Mouse (Mus musculus): ENCODE measurements around the gene Gcnt2. TPM values are rescaled to one million over a fixed set of nuclear protein-coding genes. Genes with fewer than 3 reads are reported as not detected.

The Gcnt2 gene
- polyA plus RNA-seq, 1 experiment from 2014 or later = 5.1 TPM

DNA sequence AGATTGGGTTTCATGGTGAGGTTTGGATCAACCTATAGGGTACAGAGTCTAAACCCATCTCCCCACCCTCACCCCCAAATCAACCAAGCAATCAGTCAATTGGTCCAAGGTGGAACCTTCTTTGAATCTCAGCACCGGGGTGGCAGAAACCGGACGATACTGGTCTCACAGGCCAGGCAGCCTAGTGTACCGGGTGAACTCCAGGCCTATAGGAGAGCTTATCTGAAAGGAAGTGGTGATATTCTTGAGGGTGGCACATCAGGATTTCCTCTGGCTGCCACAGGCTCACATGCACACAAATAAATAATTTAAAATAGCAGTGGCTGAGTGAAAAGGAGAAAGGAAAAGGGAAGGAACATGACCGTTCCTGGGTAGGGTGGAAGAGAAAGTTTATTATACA lies 84.4 kb downstream of the Gcnt2 start:
- Histone ChIP-seq H3K4me2 (ENCODE audit: low read length) (no peak overlapping the region), H3K4me3 (replicated peaks; ENCODE audit: low read length) (no peak overlapping the region), H3K9me3 (ENCODE audit: control insufficient read depth, low read length) (no peaks in the 10 kb centered on the region), H3K4me1 (replicated peaks; ENCODE audit: control insufficient read depth, insufficient read depth, low read length) (peaks cover 7% of the 10 kb centered on the region), H3K36me3 (ENCODE audit: control insufficient read depth, insufficient read depth) (no peaks in the 10 kb centered on the region), H3K27ac (ENCODE audit: low read length) (no peak overlapping the region), H3K27me3 (replicated peaks; ENCODE audit: control insufficient read depth, insufficient read depth, low read length) (no peaks in the 10 kb centered on the region), H3K9ac (replicated peaks; ENCODE audit: low read depth, low read length) (no peak overlapping the region)
- no peak for ATAC-seq
- 69% methylated on average over 5 of the region's 5 CpGs for WGBS

DNA sequence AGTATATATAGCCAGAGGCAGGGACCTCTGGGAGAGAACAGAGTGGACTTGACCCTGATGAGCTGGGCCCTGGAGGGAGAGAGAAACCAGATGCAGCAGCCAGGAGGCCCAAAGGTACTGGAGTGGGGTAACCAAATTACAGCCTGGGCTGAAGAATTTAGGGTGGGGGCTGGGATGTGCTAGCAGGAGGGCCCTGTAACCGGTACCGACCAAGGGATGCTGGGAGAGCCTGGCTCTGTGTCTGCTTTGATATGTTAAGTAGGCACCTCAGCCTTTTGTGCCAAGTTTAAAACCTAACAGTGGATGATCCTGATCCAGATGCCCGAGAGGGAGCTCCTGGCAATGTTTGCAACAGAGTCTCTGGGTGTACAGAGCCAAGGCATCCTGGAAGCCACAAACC lies 84.8 kb downstream of the Gcnt2 start:
- Histone ChIP-seq H3K4me1 (replicated peaks; ENCODE audit: control insufficient read depth, insufficient read depth, low read length) (peaks cover 4% of the 10 kb centered on the region), H3K9me3 (ENCODE audit: control insufficient read depth, low read length) (no peaks in the 10 kb centered on the region), H3K27me3 (replicated peaks; ENCODE audit: control insufficient read depth, insufficient read depth, low read length) (no peaks in the 10 kb centered on the region), H3K4me3 (replicated peaks; ENCODE audit: low read length) (no peak overlapping the region), H3K36me3 (ENCODE audit: control insufficient read depth, insufficient read depth) (no peaks in the 10 kb centered on the region), H3K4me2 (ENCODE audit: low read length) (no peak overlapping the region), H3K9ac (replicated peaks; ENCODE audit: low read depth, low read length) (no peak overlapping the region), H3K27ac (ENCODE audit: low read length) (no peak overlapping the region)
- no peak for ATAC-seq
- 6% methylated on average over 3 of the region's 3 CpGs for WGBS

DNA sequence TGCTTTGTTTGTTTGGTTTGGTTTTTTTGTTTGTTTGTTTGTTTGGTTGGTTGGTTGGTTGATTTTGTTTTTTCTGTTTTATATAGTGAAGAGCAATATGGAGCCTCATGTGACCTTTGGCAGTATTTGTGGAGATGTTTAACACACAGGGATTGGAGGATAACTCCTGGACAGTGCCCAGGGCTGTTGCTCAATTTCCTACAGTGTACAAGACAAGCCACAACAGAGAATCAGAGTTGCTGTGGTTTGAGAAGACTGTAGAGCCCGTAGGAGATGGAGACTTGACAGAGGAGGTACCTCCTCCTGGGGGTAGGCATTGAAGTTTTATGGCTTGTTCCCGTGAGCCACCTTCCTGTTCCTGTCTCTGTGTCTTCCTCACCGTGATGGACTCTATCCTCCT lies 87.0 kb downstream of the Gcnt2 start:
- WGBS = 82% methylated on average over 3 of the region's 3 CpGs
- H3K9ac ChIP-seq (replicated peaks; ENCODE audit: low read depth, low read length) = no peak overlapping the region
- ATAC-seq = no peak

GRCm38 (mm10) chr13:40947538-40948205 lies 88.1 kb downstream of the Gcnt2 start:
- WGBS = 71% methylated on average over 7 of the region's 7 CpGs
- no peaks in the 10 kb centered on the region for H3K9me3 ChIP-seq (ENCODE audit: control insufficient read depth, low read length)
- no peak overlapping the region for H3K4me2 ChIP-seq (ENCODE audit: low read length)
- H3K4me3 ChIP-seq (replicated peaks; ENCODE audit: low read length) = no peak overlapping the region
- H3K36me3 ChIP-seq (ENCODE audit: control insufficient read depth, insufficient read depth) = no peaks in the 10 kb centered on the region
- ATAC-seq = no peak
- no peak overlapping the region for H3K27ac ChIP-seq (ENCODE audit: low read length)
- H3K9ac ChIP-seq (replicated peaks; ENCODE audit: low read depth, low read length) = no peak overlapping the region
- peaks cover 4% of the 10 kb centered on the region for H3K4me1 ChIP-seq (replicated peaks; ENCODE audit: control insufficient read depth, insufficient read depth, low read length)
- H3K27me3 ChIP-seq (replicated peaks; ENCODE audit: control insufficient read depth, insufficient read depth, low read length) = no peaks in the 10 kb centered on the region

More for the DNA sequence above, 87.0 kb downstream of the Gcnt2 start:
- Histone ChIP-seq H3K27ac (ENCODE audit: low read length) (no peak overlapping the region), H3K27me3 (replicated peaks; ENCODE audit: control insufficient read depth, insufficient read depth, low read length) (no peaks in the 10 kb centered on the region), H3K9me3 (ENCODE audit: control insufficient read depth, low read length) (no peaks in the 10 kb centered on the region), H3K36me3 (ENCODE audit: control insufficient read depth, insufficient read depth) (no peaks in the 10 kb centered on the region), H3K4me1 (replicated peaks; ENCODE audit: control insufficient read depth, insufficient read depth, low read length) (peaks cover 4% of the 10 kb centered on the region), H3K4me3 (replicated peaks; ENCODE audit: low read length) (no peak overlapping the region), H3K4me2 (ENCODE audit: low read length) (no peak overlapping the region)

DNA sequence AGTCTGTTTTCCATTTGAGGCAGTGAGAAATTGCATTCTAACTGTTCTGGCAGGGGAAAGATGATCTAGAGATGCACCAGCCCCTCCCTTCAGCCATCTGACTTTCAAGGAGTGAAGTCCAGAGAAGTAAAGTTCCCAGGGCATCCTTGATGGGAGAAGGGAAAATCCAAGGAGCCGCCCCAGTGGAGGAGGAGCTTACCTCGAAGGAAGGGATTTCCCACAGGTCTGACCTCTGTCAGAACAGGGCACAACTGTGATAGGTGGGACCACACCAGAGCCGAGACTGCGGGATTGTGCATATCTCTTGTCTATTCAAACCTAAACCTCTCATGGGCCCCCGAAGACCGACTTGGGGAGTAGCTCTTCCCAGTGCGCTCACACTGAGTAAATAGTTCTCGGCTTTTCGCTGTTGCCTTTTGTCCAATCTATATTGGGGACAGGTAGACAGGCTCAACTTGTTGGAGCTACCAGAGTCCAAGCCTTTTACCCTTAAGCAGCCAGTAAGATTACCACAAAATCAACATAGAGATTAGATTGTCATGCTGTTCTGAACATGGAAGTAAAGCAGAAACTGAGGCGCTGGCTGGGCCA lies 91.9 kb downstream of the Gcnt2 start:
- Histone ChIP-seq H3K27me3 (replicated peaks; ENCODE audit: control insufficient read depth, insufficient read depth, low read length) (no peaks in the 10 kb centered on the region), H3K9ac (replicated peaks; ENCODE audit: low read depth, low read length) (no peak overlapping the region), H3K4me2 (ENCODE audit: low read length) (no peak overlapping the region), H3K4me3 (replicated peaks; ENCODE audit: low read length) (no peak overlapping the region), H3K4me1 (replicated peaks; ENCODE audit: control insufficient read depth, insufficient read depth, low read length) (no peaks in the 10 kb centered on the region; the same call in 1 of the 2 replicates), H3K9me3 (ENCODE audit: control insufficient read depth, low read length) (no peaks in the 10 kb centered on the region), H3K36me3 (ENCODE audit: control insufficient read depth, insufficient read depth) (no peaks in the 10 kb centered on the region), H3K27ac (ENCODE audit: low read length) (no peak overlapping the region)
- ATAC-seq = no peak
- WGBS = 82% methylated on average over 10 of the region's 10 CpGs

DNA sequence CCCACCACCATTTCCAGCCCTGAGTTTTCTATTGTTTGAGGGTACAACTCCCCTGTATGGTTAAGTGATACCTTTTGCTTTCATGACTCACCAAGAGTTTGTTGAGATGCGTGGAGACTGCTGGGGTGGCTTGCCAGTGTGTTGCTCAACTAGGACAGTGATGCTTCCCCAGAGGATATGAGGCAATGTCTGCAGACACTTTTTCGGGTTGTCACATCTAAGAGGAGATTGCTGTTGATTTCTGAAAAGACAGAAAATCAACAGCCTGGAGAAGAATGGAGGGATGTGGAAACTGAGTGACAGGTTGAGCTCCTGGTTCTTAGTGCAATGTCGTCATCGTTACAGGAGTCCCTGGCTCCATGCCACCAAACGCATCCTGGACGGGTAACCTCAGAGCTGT lies 93.7 kb downstream of the Gcnt2 start:
- ATAC-seq = no peak
- H3K4me1 ChIP-seq (replicated peaks; ENCODE audit: control insufficient read depth, insufficient read depth, low read length) = no peaks in the 10 kb centered on the region
- H3K9me3 ChIP-seq (ENCODE audit: control insufficient read depth, low read length) = no peaks in the 10 kb centered on the region
- H3K4me2 ChIP-seq (ENCODE audit: low read length) = no peak overlapping the region
- no peaks in the 10 kb centered on the region for H3K36me3 ChIP-seq (ENCODE audit: control insufficient read depth, insufficient read depth)
- H3K4me3 ChIP-seq (replicated peaks; ENCODE audit: low read length) = no peak overlapping the region
- no peak overlapping the region for H3K27ac ChIP-seq (ENCODE audit: low read length)
- no peak overlapping the region for H3K9ac ChIP-seq (replicated peaks; ENCODE audit: low read depth, low read length)
- H3K27me3 ChIP-seq (replicated peaks; ENCODE audit: control insufficient read depth, insufficient read depth, low read length) = no peaks in the 10 kb centered on the region
- 59% methylated on average over 6 of the region's 6 CpGs for WGBS

GRCm38 (mm10) chr13:40955773-40956172 lies 96.2 kb downstream of the Gcnt2 start:
- Histone ChIP-seq H3K9me3 (ENCODE audit: control insufficient read depth, low read length) (no peaks in the 10 kb centered on the region), H3K27me3 (replicated peaks; ENCODE audit: control insufficient read depth, insufficient read depth, low read length) (no peaks in the 10 kb centered on the region), H3K9ac (replicated peaks; ENCODE audit: low read depth, low read length) (no peak overlapping the region), H3K27ac (ENCODE audit: low read length) (no peak overlapping the region), H3K4me2 (ENCODE audit: low read length) (no peak overlapping the region), H3K36me3 (ENCODE audit: control insufficient read depth, insufficient read depth) (no peaks in the 10 kb centered on the region), H3K4me1 (replicated peaks; ENCODE audit: control insufficient read depth, insufficient read depth, low read length) (no peaks in the 10 kb centered on the region), H3K4me3 (replicated peaks; ENCODE audit: low read length) (no peak overlapping the region)
- ATAC-seq = no peak
- WGBS = 87% methylated on average over 7 of the region's 7 CpGs

DNA sequence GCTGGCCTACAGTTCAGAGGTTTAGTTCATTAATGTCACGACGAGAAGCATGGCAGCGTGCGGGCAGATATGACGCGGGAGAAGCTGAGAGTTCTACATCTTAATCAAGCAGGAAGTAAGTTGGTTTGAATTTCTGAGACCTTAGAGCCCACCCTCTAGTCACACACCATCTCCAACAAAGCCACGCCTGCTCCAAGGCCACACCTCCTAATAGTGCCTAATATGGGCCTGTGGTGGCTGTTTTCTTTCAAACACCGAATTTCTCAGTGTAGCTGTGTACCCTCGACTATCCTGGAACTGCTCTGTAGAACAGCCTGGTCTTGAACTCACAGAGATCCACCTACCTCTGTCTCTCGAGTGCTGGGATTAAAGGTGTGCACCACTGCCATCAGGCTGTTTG lies 108.1 kb downstream of the Gcnt2 start:
- H3K4me1 ChIP-seq (replicated peaks; ENCODE audit: control insufficient read depth, insufficient read depth, low read length) = no peaks in the 10 kb centered on the region
- no peak overlapping the region for H3K9ac ChIP-seq (replicated peaks; ENCODE audit: low read depth, low read length)
- 92% methylated on average over 10 of the region's 10 CpGs for WGBS
- no peak for ATAC-seq
- no peaks in the 10 kb centered on the region for H3K27me3 ChIP-seq (replicated peaks; ENCODE audit: control insufficient read depth, insufficient read depth, low read length)
- H3K4me3 ChIP-seq (replicated peaks; ENCODE audit: low read length) = no peak overlapping the region
- no peak overlapping the region for H3K27ac ChIP-seq (ENCODE audit: low read length)
- H3K4me2 ChIP-seq (ENCODE audit: low read length) = no peak overlapping the region
- H3K36me3 ChIP-seq (ENCODE audit: control insufficient read depth, insufficient read depth) = no peaks in the 10 kb centered on the region
- no peaks in the 10 kb centered on the region for H3K9me3 ChIP-seq (ENCODE audit: control insufficient read depth, low read length)

GRCm38 (mm10) chr13:40968564-40968963 lies 109.0 kb downstream of the Gcnt2 start:
- no peaks in the 10 kb centered on the region for H3K36me3 ChIP-seq (ENCODE audit: control insufficient read depth, insufficient read depth)
- H3K4me1 ChIP-seq (replicated peaks; ENCODE audit: control insufficient read depth, insufficient read depth, low read length) = no peaks in the 10 kb centered on the region
- H3K27ac ChIP-seq (ENCODE audit: low read length) = no peak overlapping the region
- H3K9me3 ChIP-seq (ENCODE audit: control insufficient read depth, low read length) = no peaks in the 10 kb centered on the region
- H3K27me3 ChIP-seq (replicated peaks; ENCODE audit: control insufficient read depth, insufficient read depth, low read length) = no peaks in the 10 kb centered on the region
- 94% methylated on average over 5 of the region's 5 CpGs for WGBS
- no peak overlapping the region for H3K4me2 ChIP-seq (ENCODE audit: low read length)
- no peak for ATAC-seq
- H3K9ac ChIP-seq (replicated peaks; ENCODE audit: low read depth, low read length) = no peak overlapping the region
- no peak overlapping the region for H3K4me3 ChIP-seq (replicated peaks; ENCODE audit: low read length)

Measured in forebrain, embryonic 16.5 days (tissue).